Mouse (Mus musculus) liver, embryonic 14.5 days (tissue): ENCODE data around the gene Fam227b. TPM values are rescaled to one million over a fixed set of nuclear protein-coding genes. Genes with fewer than 3 reads are reported as not detected.

Experiments
- ATAC-seq: fragments of 200-750 bp; cut with Nextera tagmentation; 2 replicates; pipeline ENCODE4 v1.8.0; 2017; ENCODE audit warnings: moderate number of reproducible peaks, mild to moderate bottlenecking, moderate library complexity; ENCODE audit not compliant: insufficient read depth
- DNase-seq, 3 experiments: peaks; one replicate each; pipeline ENCODE4 v3.0.0-alpha.2; 2012 to 2013; ENCODE audit warnings: low read depth in 3 of 3, low spot score in 3 of 3
- H3K27ac ChIP-seq: fragments of 300-500 bp; sonication (generic); 2 replicates; pipeline ENCODE4 v1.5.1; 2014; ENCODE audit warnings: moderate library complexity, mild to moderate bottlenecking, control low read depth, inconsistent platforms
- H3K27me3 ChIP-seq: fragments of 300-500 bp; sonication (generic); 2 replicates; pipeline ENCODE4 v1.6.1; 2014; ENCODE audit warnings: mild to moderate bottlenecking, low read length, moderate library complexity; ENCODE audit not compliant: control insufficient read depth, insufficient read depth
- H3K36me3 ChIP-seq: fragments of 300-500 bp; sonication (generic); replicated peaks from 2 replicates; pipeline ENCODE4 v1.6.1; 2014; ENCODE audit warnings: low read depth; ENCODE audit not compliant: control insufficient read depth, insufficient read depth
- H3K4me1 ChIP-seq, 2 experiments: fragments of 200-500 bp in 1 of 2; fragments of 300-500 bp in 1 of 2; sonication (generic) in 1 of 2; replicated peaks; 2 replicates each; pipeline ENCODE4 v1.6.1; 2012 to 2014; ENCODE audit warnings: antibody characterized with exemption in 1 of 2, inconsistent platforms in 1 of 2, low read length in 1 of 2; ENCODE audit not compliant: control insufficient read depth in 2 of 2, insufficient read depth in 2 of 2
- H3K4me2 ChIP-seq: fragments of 300-500 bp; sonication (generic); 2 replicates; pipeline ENCODE4 v1.6.1; 2014; ENCODE audit warnings: low read depth, mild to moderate bottlenecking, control low read depth, moderate library complexity
- H3K4me3 ChIP-seq, 2 experiments: fragments of 200-500 bp in 1 of 2; fragments of 300-500 bp in 1 of 2; sonication (generic) in 1 of 2; 2 replicates each; pipeline ENCODE4 v1.5.1; 2012 to 2014; ENCODE audit warnings: low read depth in 2 of 2, low read length in 2 of 2, mild to moderate bottlenecking in 2 of 2, control low read depth in 1 of 2, inconsistent platforms in 1 of 2, moderate library complexity in 1 of 2; ENCODE audit not compliant: insufficient read depth in 1 of 2
- H3K9ac ChIP-seq: fragments of 300-500 bp; sonication (generic); replicated peaks from 2 replicates; pipeline ENCODE4 v1.6.1; 2014; ENCODE audit warnings: mild to moderate bottlenecking, control low read depth, moderate library complexity
- H3K9me3 ChIP-seq: fragments of 300-500 bp; sonication (generic); 2 replicates; pipeline ENCODE4 v1.6.1; 2016; ENCODE audit warnings: low read length, mixed read lengths; ENCODE audit not compliant: control insufficient read depth
- CTCF ChIP-seq: IDR thresholded peaks from 2 replicates; pipeline ENCODE4 v1.5.1; 2016; ENCODE audit warnings: antibody characterized with exemption, low read depth, control low read depth
- EP300 ChIP-seq: IDR thresholded peaks from 2 replicates; pipeline ENCODE4 v1.6.1; 2016; ENCODE audit warnings: antibody characterized with exemption, low read depth
- WGBS: fragments of 180-500 bp; shearing (Covaris S2); extraction: QIAGEN DNeasy Blood & Tissue Kit; methylation state at CpG from one replicate; pipeline ENCODE4 v1.1.7; 2014; ENCODE audit not compliant: insufficient replicate concordance; 5-methylcytosine and 5-hydroxymethylcytosine counted together
- polyA plus RNA-seq, 2 experiments: library from polyadenylated mRNA; depleted of rRNA in 1 of 2; stranded (reverse) in 1 of 2; unstranded in 1 of 2; fragments of >200 nt; fragmentation: Nextera tagmentation in 1 of 2; extraction: Ambion mirVana in 1 of 2; gene quantifications; 2 replicates each; pipeline versions ENCODE4 v1.2.1 to v1.2.3; 2012 to 2014

The Fam227b gene
- polyA plus RNA-seq, 2 experiments: not detected

GRCm38 (mm10) chr2:126042674-126043073 lies 109.1 kb downstream of the Fam227b start:
- Histone ChIP-seq H3K9me3 (no peaks in the 10 kb centered on the region), H3K4me2 (no peak overlapping the region), H3K9ac (no peak overlapping the region), H3K36me3 (no peaks in the 10 kb centered on the region), H3K27ac (no peak overlapping the region), H3K27me3 (no peaks in the 10 kb centered on the region), H3K4me3 (no peak overlapping the region), H3K4me1 (no peaks in the 10 kb centered on the region)
- no peak for TF ChIP-seq CTCF
- TF ChIP-seq EP300: no peak
- no peak for DNase-seq
- 62% methylated on average over 3 of the region's 3 CpGs for WGBS
- no peak for ATAC-seq

- no peak overlapping the region for H3K9ac ChIP-seq
- no peaks in the 10 kb centered on the region for H3K4me1 ChIP-seq
- H3K36me3 ChIP-seq: no peaks in the 10 kb centered on the region
- no peaks in the 10 kb centered on the region for H3K9me3 ChIP-seq
- no peak overlapping the region for H3K4me3 ChIP-seq
- H3K27me3 ChIP-seq: no peaks in the 10 kb centered on the region
- no peak overlapping the region for H3K27ac ChIP-seq
- TF ChIP-seq CTCF (no peak), EP300 (no peak)
- ATAC-seq (no peak), DNase-seq (no peak)
- 60% methylated on average over 6 of the region's 6 CpGs for WGBS
- H3K4me2 ChIP-seq: no peak overlapping the region
Measured at GRCm38 (mm10) chr2:126041237-126041636, 110.6 kb downstream of the Fam227b start.

- no peaks in the 10 kb centered on the region for H3K9me3 ChIP-seq
- no peak for TF ChIP-seq CTCF
- no peak for TF ChIP-seq EP300
- H3K4me3 ChIP-seq: no peak overlapping the region
- no peak overlapping the region for H3K4me2 ChIP-seq
- WGBS: 54% methylated on average over 2 of the region's 2 CpGs
- H3K27ac ChIP-seq: no peak overlapping the region
- H3K36me3 ChIP-seq: no peaks in the 10 kb centered on the region
- H3K9ac ChIP-seq: no peak overlapping the region
- DNase-seq (no peak), ATAC-seq (no peak)
- H3K27me3 ChIP-seq: no peaks in the 10 kb centered on the region
- no peaks in the 10 kb centered on the region for H3K4me1 ChIP-seq
Measured at GRCm38 (mm10) chr2:126040651-126041050, 111.2 kb downstream of the Fam227b start.

GRCm38 (mm10) chr2:126039414-126039891 lies 112.4 kb downstream of the Fam227b start:
- no peak overlapping the region for H3K4me3 ChIP-seq
- H3K36me3 ChIP-seq: no peaks in the 10 kb centered on the region
- ATAC-seq (no peak), DNase-seq (no peak)
- H3K9ac ChIP-seq: no peak overlapping the region
- H3K4me1 ChIP-seq: no peaks in the 10 kb centered on the region
- TF ChIP-seq CTCF (no peak), EP300 (no peak)
- WGBS: 47% methylated on average over 4 of the region's 4 CpGs
- H3K27ac ChIP-seq: no peak overlapping the region
- H3K9me3 ChIP-seq: no peaks in the 10 kb centered on the region
- no peak overlapping the region for H3K4me2 ChIP-seq
- H3K27me3 ChIP-seq: no peaks in the 10 kb centered on the region

- DNase-seq (no peak), ATAC-seq (no peak)
- H3K27me3 ChIP-seq: no peaks in the 10 kb centered on the region
- H3K36me3 ChIP-seq: no peaks in the 10 kb centered on the region
- H3K9ac ChIP-seq: no peak overlapping the region
- WGBS: 54% methylated on average over 7 of the region's 7 CpGs
- TF ChIP-seq EP300 (no peak), CTCF (no peak)
- no peak overlapping the region for H3K4me2 ChIP-seq
- H3K9me3 ChIP-seq: no peaks in the 10 kb centered on the region
- H3K27ac ChIP-seq: no peak overlapping the region
- no peak overlapping the region for H3K4me3 ChIP-seq
- H3K4me1 ChIP-seq: no peaks in the 10 kb centered on the region
Measured at GRCm38 (mm10) chr2:126038221-126039000, 113.4 kb downstream of the Fam227b start.
